Mouse (Mus musculus) ES-E14 (cell line): ENCODE measurements at regions not wholly inside any gene's neighbourhood (a gene's known extent, or its start where the extent isn't known, plus 50 kb on each side); places are given as distances from the start of the nearest gene placed in this dataset.

ENCODE experiments used
- DNase-seq: peaks from one replicate; pipeline ENCODE4 v3.0.0-alpha.2; 2013; ENCODE audit warnings: low read depth, low spot score
- H3K27ac ChIP-seq: 2 replicates; pipeline ENCODE4 v1.5.1; 2012; ENCODE audit warnings: low read depth, mild to moderate bottlenecking, low read length, moderate library complexity, mixed read lengths; ENCODE audit not compliant: poor library complexity, insufficient read depth, severe bottlenecking
- H3K36me3 ChIP-seq: 2 replicates; pipeline ENCODE4 v1.6.1; 2012; ENCODE audit warnings: mild to moderate bottlenecking, low read length, moderate library complexity, mixed read lengths; ENCODE audit not compliant: control insufficient read depth, poor library complexity, insufficient read depth, severe bottlenecking
- H3K4me1 ChIP-seq, 2 experiments: fragments of 150-350 bp in 1 of 2; sonication (generic) in 1 of 2; 2 replicates each; pipeline ENCODE4 v1.6.1; 2012; ENCODE audit warnings: low read length in 2 of 2, mild to moderate bottlenecking in 1 of 2, mixed read lengths in 1 of 2; ENCODE audit not compliant: control insufficient read depth in 2 of 2, insufficient read depth in 2 of 2, poor library complexity in 1 of 2
- H3K4me3 ChIP-seq, 2 experiments: fragments of 150-350 bp in 1 of 2; sonication (generic) in 1 of 2; 2 replicates each; pipeline ENCODE4 v1.5.1; 2012; ENCODE audit warnings: low read length in 2 of 2, low read depth in 1 of 2, mild to moderate bottlenecking in 1 of 2, mixed read lengths in 1 of 2; ENCODE audit not compliant: insufficient read depth in 1 of 2, poor library complexity in 1 of 2, severe bottlenecking in 1 of 2
- H3K9ac ChIP-seq: 2 replicates; pipeline ENCODE4 v1.6.1; 2012; ENCODE audit warnings: low read depth, mild to moderate bottlenecking, low read length, mixed read lengths; ENCODE audit not compliant: poor library complexity, insufficient read depth, severe bottlenecking
- H3K9me3 ChIP-seq: fragments of 150-350 bp; sonication (generic); 2 replicates; pipeline ENCODE4 v1.6.1; 2012; ENCODE audit warnings: low read depth, mild to moderate bottlenecking, low read length; ENCODE audit not compliant: control insufficient read depth, insufficient read depth
- CHD2 ChIP-seq: IDR thresholded peaks from 2 replicates; pipeline ENCODE4 v1.6.1; 2014; ENCODE audit warnings: mild to moderate bottlenecking, low read depth, low read length, inconsistent platforms
- HCFC1 ChIP-seq: IDR thresholded peaks from 2 replicates; pipeline ENCODE4 v1.6.1; 2012; ENCODE audit warnings: low read length, inconsistent platforms, borderline replicate concordance; ENCODE audit not compliant: insufficient read depth
- MAFK ChIP-seq: IDR thresholded peaks from 2 replicates; pipeline ENCODE4 v1.6.1; 2014; ENCODE audit warnings: mild to moderate bottlenecking, low read depth, low read length, inconsistent platforms; ENCODE audit not compliant: insufficient read depth
- ZC3H11A ChIP-seq: IDR thresholded peaks from 2 replicates; pipeline ENCODE4 v1.6.1; 2012; ENCODE audit warnings: low read depth, mild to moderate bottlenecking, inconsistent platforms, low read length, borderline replicate concordance
- ZNF384 ChIP-seq: IDR thresholded peaks from 2 replicates; pipeline ENCODE4 v1.6.1; 2012; ENCODE audit warnings: low read depth, low read length, inconsistent platforms
- in situ Hi-C, 2 experiments: fragments of 600-800 bp; cut with MboI; formaldehyde crosslinking; loops; one replicate each; pipeline ENCODE4 v1.15.1; 2025; ENCODE audit warnings: low sequenced_read_pairs in 2 of 2, inconsistent platforms in 1 of 2; ENCODE audit not compliant: unreplicated experiment in 2 of 2

- DNase-seq: no peak
- H3K4me1 ChIP-seq: no peaks in the 10 kb centered on the region
- H3K9ac ChIP-seq: no peak overlapping the region
- H3K27ac ChIP-seq: no peak overlapping the region
- in situ Hi-C loops: no loop called here
- no peak for TF ChIP-seq MAFK
- no peak for TF ChIP-seq ZC3H11A
- no peak for TF ChIP-seq CHD2
- no peak for TF ChIP-seq ZNF384
- TF ChIP-seq HCFC1: no peak
- no peaks in the 10 kb centered on the region for H3K9me3 ChIP-seq
- no peaks in the 10 kb centered on the region for H3K36me3 ChIP-seq
- H3K4me3 ChIP-seq: no peak overlapping the region
Observed at GRCm38 (mm10) chr17:49314196-49314595, 114.0 kb upstream of the Mocs1 start.

- TF ChIP-seq ZNF384 (no peak), HCFC1 (no peak), CHD2 (no peak), ZC3H11A (no peak), MAFK (no peak)
- Histone ChIP-seq H3K27ac (no peak overlapping the region), H3K9me3 (no peaks in the 10 kb centered on the region), H3K4me1 (no peaks in the 10 kb centered on the region), H3K4me3 (no peak overlapping the region), H3K36me3 (no peaks in the 10 kb centered on the region), H3K9ac (no peak overlapping the region)
- DNase-seq: no peak
- in situ Hi-C loops: no loop called here
Observed at GRCm38 (mm10) chr17:49327524-49327923, 100.6 kb upstream of the Mocs1 start.

GRCm38 (mm10) chr17:49335318-49335717, 92.8 kb upstream of the Mocs1 start:
- Histone ChIP-seq H3K4me1 (no peaks in the 10 kb centered on the region), H3K9me3 (no peaks in the 10 kb centered on the region), H3K36me3 (no peaks in the 10 kb centered on the region), H3K27ac (no peak overlapping the region), H3K4me3 (no peak overlapping the region), H3K9ac (no peak overlapping the region)
- in situ Hi-C loops: no loop called here
- no peak for DNase-seq
- TF ChIP-seq ZC3H11A: no peak
- TF ChIP-seq ZNF384: no peak
- TF ChIP-seq CHD2: no peak
- TF ChIP-seq MAFK: no peak
- TF ChIP-seq HCFC1: no peak

- no peak overlapping the region for H3K4me3 ChIP-seq
- TF ChIP-seq ZNF384: no peak
- no peak for DNase-seq
- no peaks in the 10 kb centered on the region for H3K4me1 ChIP-seq
- H3K9me3 ChIP-seq: no peaks in the 10 kb centered on the region
- H3K9ac ChIP-seq: no peak overlapping the region
- in situ Hi-C loops: no loop called here
- no peaks in the 10 kb centered on the region for H3K36me3 ChIP-seq
- no peak overlapping the region for H3K27ac ChIP-seq
Observed at GRCm38 (mm10) chr17:49337881-49338280, 90.3 kb upstream of the Mocs1 start.

- Histone ChIP-seq H3K4me1 (no peaks in the 10 kb centered on the region), H3K9me3 (no peaks in the 10 kb centered on the region), H3K9ac (no peak overlapping the region), H3K36me3 (no peaks in the 10 kb centered on the region), H3K4me3 (no peak overlapping the region), H3K27ac (no peak overlapping the region)
- in situ Hi-C loops: no loop called here
- no peak for DNase-seq
- TF ChIP-seq ZC3H11A (no peak), CHD2 (no peak), ZNF384 (no peak), MAFK (no peak), HCFC1 (no peak)
Observed at GRCm38 (mm10) chr17:49342636-49343035, 85.5 kb upstream of the Mocs1 start.
